Mouse (Mus musculus) embryonic facial prominence, embryonic 13.5 days (tissue): ENCODE measurements at regions not wholly inside any gene's neighbourhood (a gene's known extent, or its start where the extent isn't known, plus 50 kb on each side); places are given as distances from the start of the nearest gene placed in this dataset.

Experiments used
- ATAC-seq: fragments of 200-750 bp; cut with Nextera tagmentation; 2 replicates; pipeline ENCODE4 v1.8.0; 2017; ENCODE audit warnings: low read depth; ENCODE audit not compliant: insufficient number of reproducible peaks, insufficient read depth, low FRiP score, low TSS enrichment
- H3K27ac ChIP-seq: fragments of 300-500 bp; sonication (generic); 2 replicates; pipeline ENCODE4 v1.5.1; 2015; ENCODE audit warnings: moderate library complexity, mild to moderate bottlenecking, inconsistent platforms
- H3K27me3 ChIP-seq: fragments of 300-500 bp; sonication (generic); 2 replicates; pipeline ENCODE4 v1.6.1; 2015; ENCODE audit warnings: mild to moderate bottlenecking, inconsistent platforms
- H3K36me3 ChIP-seq: fragments of 300-500 bp; sonication (generic); 2 replicates; pipeline ENCODE4 v1.6.1; 2015; ENCODE audit warnings: mild to moderate bottlenecking, inconsistent platforms
- H3K4me1 ChIP-seq: fragments of 300-500 bp; sonication (generic); 2 replicates; pipeline ENCODE4 v1.6.1; 2015; ENCODE audit warnings: inconsistent platforms
- H3K4me2 ChIP-seq: fragments of 300-500 bp; sonication (generic); 2 replicates; pipeline ENCODE4 v1.6.1; 2015; ENCODE audit warnings: moderate library complexity, mild to moderate bottlenecking, inconsistent platforms
- H3K4me3 ChIP-seq: fragments of 300-500 bp; sonication (generic); 2 replicates; pipeline ENCODE4 v1.5.1; 2015; ENCODE audit warnings: mild to moderate bottlenecking, inconsistent platforms
- H3K9ac ChIP-seq: fragments of 300-500 bp; sonication (generic); 2 replicates; pipeline ENCODE4 v1.6.1; 2015; ENCODE audit warnings: mild to moderate bottlenecking, inconsistent platforms
- H3K9me3 ChIP-seq: fragments of 300-500 bp; sonication (generic); 2 replicates; pipeline ENCODE4 v1.6.1; 2016; ENCODE audit warnings: inconsistent platforms
- WGBS: fragments of 180-500 bp; shearing (Covaris S2); methylation state at CpG from one replicate; pipeline ENCODE4 v1.1.7; 2015; ENCODE audit warnings: mixed read lengths; 5-methylcytosine and 5-hydroxymethylcytosine counted together

DNA sequence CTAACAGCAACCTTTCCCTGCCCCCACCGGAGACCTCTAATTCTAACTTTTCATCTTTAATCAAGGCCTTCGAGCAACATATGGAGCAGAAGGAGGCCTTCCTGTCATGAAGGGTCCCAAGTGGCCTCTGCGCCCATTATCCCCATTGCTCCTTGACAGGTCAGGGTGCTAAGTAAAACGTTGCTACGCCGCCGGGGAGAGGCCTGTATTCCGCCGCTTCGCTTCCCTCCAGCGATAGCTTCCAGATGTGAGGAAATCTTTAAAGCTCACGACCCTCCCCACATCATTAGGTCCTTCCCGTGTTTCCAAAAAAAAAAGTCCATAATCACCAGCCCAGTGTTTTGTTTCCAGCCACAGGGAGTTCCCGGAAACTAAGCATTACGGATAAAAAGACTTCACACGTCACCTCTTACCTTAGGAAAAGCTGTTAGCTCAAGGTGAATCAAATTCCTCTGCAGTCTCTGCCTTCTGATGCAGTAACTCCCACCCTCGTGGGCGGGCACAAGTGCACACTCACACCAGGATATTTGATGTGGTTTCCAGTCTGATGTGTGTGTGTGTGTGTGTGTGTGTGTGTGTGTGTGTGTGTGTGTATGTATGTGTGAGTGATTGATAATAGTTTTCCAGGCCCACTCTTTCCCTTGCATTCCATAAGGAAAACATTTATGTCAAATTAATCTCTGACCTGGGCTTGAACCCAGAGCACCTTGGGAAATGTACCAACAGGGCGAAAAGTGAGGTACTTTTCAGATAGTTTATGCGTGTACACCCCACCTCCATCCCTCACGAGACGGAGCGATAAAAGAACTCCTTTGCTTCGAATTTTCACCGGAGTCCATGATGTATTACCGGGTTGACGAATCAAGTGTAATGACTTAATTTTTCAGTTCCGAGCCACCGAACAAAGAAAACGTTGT, 107.5 kb downstream of the Gm45692 start:
- H3K4me1 ChIP-seq: peaks cover 10% of the 10 kb centered on the region
- H3K4me3 ChIP-seq: 0 out of 2 replicates have a peak overlapping the region, but pooled peaks have one; percentile 1
- H3K27me3 ChIP-seq: no peaks in the 10 kb centered on the region
- H3K36me3 ChIP-seq: no peaks in the 10 kb centered on the region
- no peak overlapping the region for H3K9ac ChIP-seq
- no peak for ATAC-seq
- H3K27ac ChIP-seq: no peak overlapping the region
- peak overlapping the region; percentile 47 for H3K4me2 ChIP-seq
- no peaks in the 10 kb centered on the region for H3K9me3 ChIP-seq
- 24% methylated on average over 30 of the region's 30 CpGs for WGBS

DNA sequence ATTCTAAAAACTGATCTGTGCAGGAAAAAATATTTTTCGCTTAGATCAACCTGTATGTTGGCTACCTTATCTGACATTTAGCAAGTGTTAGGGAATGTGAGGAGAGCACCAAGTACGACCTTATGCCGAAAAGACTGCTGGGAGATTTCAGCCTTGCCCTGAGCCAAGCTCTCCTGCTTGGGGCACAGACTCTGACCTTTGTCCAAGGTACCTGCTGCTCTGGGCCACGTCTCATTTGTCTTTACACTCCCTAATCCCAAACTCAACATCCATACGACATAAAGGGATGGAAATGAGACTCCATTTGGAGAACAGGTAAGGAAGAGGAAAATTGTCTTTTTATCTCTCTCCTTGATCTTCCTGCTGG, 108.2 kb downstream of the Gm45692 start:
- no peaks in the 10 kb centered on the region for H3K27me3 ChIP-seq
- peaks cover 10% of the 10 kb centered on the region for H3K4me1 ChIP-seq
- no peak overlapping the region for H3K27ac ChIP-seq
- no peak overlapping the region for H3K4me2 ChIP-seq
- H3K9ac ChIP-seq: no peak overlapping the region
- no peak for ATAC-seq
- no peaks in the 10 kb centered on the region for H3K36me3 ChIP-seq
- 36% methylated on average over 5 of the region's 5 CpGs for WGBS
- H3K4me3 ChIP-seq: no peak overlapping the region
- H3K9me3 ChIP-seq: no peaks in the 10 kb centered on the region

DNA sequence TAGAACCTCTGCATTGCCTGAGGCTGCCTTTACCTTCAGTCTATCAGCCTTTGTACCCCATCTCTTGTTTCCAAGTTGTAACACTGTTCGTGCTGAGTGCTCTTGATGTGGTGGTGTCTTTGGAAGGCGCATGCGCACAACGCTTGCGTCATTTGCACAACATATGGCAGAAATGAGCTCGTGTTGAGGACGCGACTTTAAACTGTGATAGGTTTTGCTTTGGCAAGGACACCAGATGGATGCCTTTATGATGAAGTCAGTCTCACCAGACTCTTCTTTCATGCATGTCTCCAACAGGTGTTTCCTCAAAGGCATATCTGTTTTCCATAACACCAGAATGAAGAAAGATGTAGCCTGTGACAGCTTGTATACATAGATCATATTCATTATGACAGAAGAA, 110.2 kb downstream of the Gm45692 start:
- no peaks in the 10 kb centered on the region for H3K27me3 ChIP-seq
- H3K9me3 ChIP-seq: no peaks in the 10 kb centered on the region
- no peak overlapping the region for H3K27ac ChIP-seq
- peaks cover 10% of the 10 kb centered on the region for H3K4me1 ChIP-seq
- H3K4me2 ChIP-seq: no peak overlapping the region
- H3K9ac ChIP-seq: no peak overlapping the region
- WGBS: 72% methylated on average over 8 of the region's 8 CpGs
- H3K36me3 ChIP-seq: no peaks in the 10 kb centered on the region
- H3K4me3 ChIP-seq: no peak overlapping the region
- no peak for ATAC-seq

- H3K27ac ChIP-seq: no peak overlapping the region
- H3K4me3 ChIP-seq: no peak overlapping the region
- ATAC-seq: no peak
- H3K9ac ChIP-seq: no peak overlapping the region
- no peaks in the 10 kb centered on the region for H3K9me3 ChIP-seq
- no peaks in the 10 kb centered on the region for H3K27me3 ChIP-seq
- H3K4me1 ChIP-seq: no peaks in the 10 kb centered on the region
- H3K4me2 ChIP-seq: no peak overlapping the region
- no peaks in the 10 kb centered on the region for H3K36me3 ChIP-seq
- 78% methylated on average over 2 of the region's 2 CpGs for WGBS
Observed at GRCm38 (mm10) chr8:26239075-26239474, 119.7 kb downstream of the Gm45692 start.

GRCm38 (mm10) chr8:26239604-26240003, 120.3 kb downstream of the Gm45692 start:
- Histone ChIP-seq H3K4me3 (no peak overlapping the region), H3K4me2 (no peak overlapping the region), H3K27ac (no peak overlapping the region), H3K27me3 (no peaks in the 10 kb centered on the region), H3K4me1 (no peaks in the 10 kb centered on the region), H3K36me3 (no peaks in the 10 kb centered on the region), H3K9ac (no peak overlapping the region), H3K9me3 (no peaks in the 10 kb centered on the region)
- WGBS: 73% methylated on average over 4 of the region's 4 CpGs
- ATAC-seq: no peak

DNA sequence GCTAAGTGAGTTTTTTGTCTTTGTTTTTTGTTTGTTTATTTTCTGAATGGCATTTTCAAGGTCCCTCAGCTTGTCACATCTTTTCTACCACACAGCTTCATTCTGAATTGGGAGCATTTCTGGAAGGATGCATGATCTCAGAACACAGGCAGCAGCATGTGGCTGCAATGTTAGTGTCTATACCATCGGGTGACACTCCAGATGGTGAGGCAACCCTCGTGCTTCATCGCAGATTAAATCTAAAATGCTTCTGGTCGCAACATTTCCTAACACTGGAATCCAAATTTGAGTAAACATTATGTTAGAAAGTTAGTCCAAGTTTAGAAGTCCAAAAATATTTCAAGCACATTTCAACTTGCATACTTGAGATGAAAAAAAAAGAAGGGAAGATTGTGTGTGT, 124.4 kb downstream of the Gm45692 start:
- Histone ChIP-seq H3K27ac (no peak overlapping the region), H3K9me3 (no peaks in the 10 kb centered on the region), H3K9ac (no peak overlapping the region), H3K4me3 (no peak overlapping the region), H3K27me3 (no peaks in the 10 kb centered on the region), H3K4me2 (no peak overlapping the region), H3K36me3 (no peaks in the 10 kb centered on the region), H3K4me1 (no peaks in the 10 kb centered on the region)
- ATAC-seq: no peak
- 59% methylated on average over 4 of the region's 4 CpGs for WGBS

DNA sequence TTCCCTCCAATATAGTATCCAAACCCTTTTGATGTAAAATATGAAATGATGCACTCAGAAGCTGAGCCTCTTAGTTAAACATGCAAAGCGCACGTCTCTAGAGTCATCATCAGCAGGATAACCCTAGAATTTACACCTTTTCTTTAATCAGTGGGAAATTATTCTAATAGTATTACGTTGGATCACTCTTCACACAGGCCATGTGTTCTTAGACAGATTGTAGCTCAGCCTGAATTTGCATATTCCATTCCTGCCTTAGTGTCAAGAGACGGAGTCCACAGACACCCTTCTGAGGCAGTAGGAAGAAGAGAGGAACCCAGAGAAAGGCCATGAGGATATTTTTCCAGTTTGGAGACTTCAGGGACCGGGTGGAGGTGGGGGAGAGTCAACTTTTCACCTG, 125.0 kb downstream of the Gm45692 start:
- H3K27me3 ChIP-seq: no peaks in the 10 kb centered on the region
- no peaks in the 10 kb centered on the region for H3K4me1 ChIP-seq
- ATAC-seq: no peak
- no peaks in the 10 kb centered on the region for H3K36me3 ChIP-seq
- no peak overlapping the region for H3K9ac ChIP-seq
- H3K9me3 ChIP-seq: no peaks in the 10 kb centered on the region
- H3K4me2 ChIP-seq: no peak overlapping the region
- 87% methylated on average over 5 of the region's 5 CpGs for WGBS
- no peak overlapping the region for H3K4me3 ChIP-seq
- H3K27ac ChIP-seq: no peak overlapping the region

DNA sequence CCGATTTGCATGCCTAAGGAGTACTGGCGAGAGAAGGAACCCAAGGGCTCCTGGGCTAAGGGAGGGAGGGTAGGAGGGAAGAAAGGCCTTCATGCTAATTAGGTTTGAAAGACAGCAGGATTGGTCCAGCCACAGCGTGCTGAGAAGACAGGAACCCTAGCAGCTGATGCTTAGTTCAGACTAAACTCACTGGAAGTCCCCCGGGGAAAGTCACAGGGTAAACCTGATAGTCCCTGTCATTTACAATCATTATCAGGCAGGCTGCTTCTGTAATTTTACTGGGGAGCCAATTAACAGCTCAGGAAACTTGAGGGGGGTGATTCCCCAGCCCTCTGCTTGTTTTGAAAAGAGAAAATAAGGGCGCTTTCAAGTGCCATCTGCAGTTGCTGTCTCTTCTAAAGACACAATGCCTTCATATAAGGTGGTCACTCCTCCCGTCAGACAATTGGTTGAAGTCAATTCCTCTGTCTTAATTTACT, 135.9 kb downstream of the Gm45692 start:
- H3K27ac ChIP-seq: no peak overlapping the region; the same call in 1 of the 2 replicates

GRCm38 (mm10) chr8:26260294-26260693, 141.0 kb downstream of the Gm45692 start:
- H3K36me3 ChIP-seq: no peaks in the 10 kb centered on the region
- 43% methylated on average over 5 of the region's 5 CpGs for WGBS
- peaks cover 11% of the 10 kb centered on the region for H3K4me1 ChIP-seq
- H3K9me3 ChIP-seq: no peaks in the 10 kb centered on the region
- no peak overlapping the region for H3K9ac ChIP-seq
- H3K27me3 ChIP-seq: no peaks in the 10 kb centered on the region
- no peak overlapping the region for H3K4me3 ChIP-seq
- H3K27ac ChIP-seq: peak overlapping the region; percentile 7; the same call in 1 of the 2 replicates
- H3K4me2 ChIP-seq: no peak overlapping the region
- ATAC-seq: peak; percentile 71; the same call in 1 of the 2 replicates

More for the DNA sequence above, 135.9 kb downstream of the Gm45692 start:
- H3K4me3 ChIP-seq: no peak overlapping the region
- WGBS: 10% methylated on average over 6 of the region's 6 CpGs
- ATAC-seq: no peak
- H3K4me1 ChIP-seq: no peaks in the 10 kb centered on the region; the same call in 1 of the 2 replicates
- no peaks in the 10 kb centered on the region for H3K36me3 ChIP-seq
- H3K27me3 ChIP-seq: no peaks in the 10 kb centered on the region
- no peak overlapping the region for H3K9ac ChIP-seq
- H3K9me3 ChIP-seq: peaks cover 12% of the 10 kb centered on the region
- 0 out of 2 replicates have a peak overlapping the region, but pooled peaks have one; percentile 3 for H3K4me2 ChIP-seq

DNA sequence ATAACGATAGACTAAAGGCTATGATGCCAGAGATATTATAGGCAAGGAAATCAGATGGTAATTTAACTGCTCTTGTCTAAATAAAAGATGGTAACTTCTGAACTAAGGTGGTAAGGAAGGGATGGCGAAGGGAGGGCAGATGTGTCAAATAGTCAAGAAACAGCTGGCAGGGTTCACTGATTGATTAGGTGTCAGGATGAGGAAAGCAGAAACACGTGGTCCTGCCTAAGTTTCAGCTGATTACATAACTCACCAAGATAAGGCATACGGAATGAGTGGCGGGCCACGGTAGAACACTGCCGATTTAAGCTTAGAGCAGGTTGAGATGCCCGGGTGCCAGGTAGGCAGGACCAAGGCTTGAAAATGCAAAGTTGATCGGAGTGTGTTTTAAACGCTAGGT, 143.2 kb downstream of the Gm45692 start:
- no peak overlapping the region for H3K4me3 ChIP-seq
- no peak for ATAC-seq
- H3K9ac ChIP-seq: no peak overlapping the region
- H3K4me2 ChIP-seq: no peak overlapping the region
- no peaks in the 10 kb centered on the region for H3K27me3 ChIP-seq
- WGBS: 88% methylated on average over 10 of the region's 10 CpGs
- no peak overlapping the region for H3K27ac ChIP-seq
- no peaks in the 10 kb centered on the region for H3K36me3 ChIP-seq
- H3K4me1 ChIP-seq: peaks cover 32% of the 10 kb centered on the region
- no peaks in the 10 kb centered on the region for H3K9me3 ChIP-seq

GRCm38 (mm10) chr8:26264869-26265321, 145.6 kb downstream of the Gm45692 start:
- H3K27ac ChIP-seq: peak overlapping the region; percentile 51; the same call in 1 of the 2 replicates
- H3K4me2 ChIP-seq: peak overlapping the region; percentile 5; the same call in 1 of the 2 replicates
- no peak for ATAC-seq
- WGBS: 19% methylated on average over 11 of the region's 11 CpGs
- 0 out of 2 replicates have a peak, but pooled peaks cover 3% of the 10 kb centered on the region for H3K27me3 ChIP-seq
- H3K4me1 ChIP-seq: peaks cover 47% of the 10 kb centered on the region
- H3K4me3 ChIP-seq: no peak overlapping the region
- H3K9me3 ChIP-seq: no peaks in the 10 kb centered on the region
- no peaks in the 10 kb centered on the region for H3K36me3 ChIP-seq
- no peak overlapping the region for H3K9ac ChIP-seq

DNA sequence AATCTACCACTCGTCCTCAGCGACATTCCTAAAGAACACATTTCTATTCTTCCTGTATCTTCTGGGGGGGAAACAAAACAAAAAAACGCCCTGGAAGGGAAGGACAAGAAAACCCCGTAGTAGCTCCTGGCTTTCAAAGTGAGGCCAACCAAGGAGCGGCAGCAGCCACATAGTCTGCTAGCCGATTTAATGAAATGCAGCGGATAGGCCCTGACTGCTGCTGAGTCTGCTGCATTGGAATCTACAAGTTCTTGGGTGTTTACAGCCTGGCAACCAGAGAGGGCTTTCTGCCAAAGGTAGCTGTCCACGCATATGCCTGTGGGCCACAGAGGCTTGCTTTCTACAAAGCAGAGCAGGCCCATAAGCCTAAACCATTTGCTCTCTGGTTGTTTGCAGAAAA, 146.0 kb downstream of the Gm45692 start:
- H3K9ac ChIP-seq: peak overlapping the region; percentile 33; the same call in 1 of the 2 replicates
- H3K36me3 ChIP-seq: no peaks in the 10 kb centered on the region
- H3K27me3 ChIP-seq: 0 out of 2 replicates have a peak, but pooled peaks cover 3% of the 10 kb centered on the region
- no peaks in the 10 kb centered on the region for H3K9me3 ChIP-seq
- 15% methylated on average over 8 of the region's 8 CpGs for WGBS
- peak overlapping the region; percentile 51; the same call in 1 of the 2 replicates for H3K27ac ChIP-seq
- no peak overlapping the region for H3K4me3 ChIP-seq
- peaks cover 47% of the 10 kb centered on the region for H3K4me1 ChIP-seq
- ATAC-seq: no peak
- H3K4me2 ChIP-seq: peak overlapping the region; percentile 5; the same call in 1 of the 2 replicates
